Mouse (Mus musculus): ENCODE data around the gene Psmd3. TPM values are rescaled to one million over a fixed set of nuclear protein-coding genes. Genes with fewer than 3 reads are reported as not detected.
"Not testable (repeated sequence)": the region's sequence is repeated elsewhere in the genome, so short reads cannot be mapped to it uniquely, and the experiment has no call there.

Psmd3 gene
- polyA plus RNA-seq, 1 experiment from 2014 or later = 141 TPM

DNA sequence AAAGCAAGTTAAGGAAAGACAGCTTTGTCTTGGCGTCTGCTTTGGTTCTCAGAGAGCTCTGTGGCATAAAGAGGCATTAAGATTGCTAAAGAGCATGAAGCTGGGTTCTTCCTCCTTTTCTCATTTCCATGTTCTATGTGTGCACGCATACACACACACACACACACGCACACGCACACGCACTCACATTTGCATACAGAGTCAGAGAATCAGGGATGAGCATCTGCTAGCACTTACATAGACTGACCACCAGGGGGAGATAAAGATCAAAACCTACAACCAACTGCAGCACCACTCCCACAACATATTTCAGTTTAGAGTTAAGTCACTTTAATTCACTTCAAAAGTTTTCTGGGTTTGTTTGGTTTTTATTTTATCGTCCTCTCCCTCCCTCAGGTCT is 21.8 kb upstream of the Psmd3 start:
- H3K4me2 ChIP-seq (ENCODE audit: low read depth, low read length) = no peak overlapping the region
- H3K27ac ChIP-seq (replicated peaks; ENCODE audit: low read depth, low read length) = no peak overlapping the region
- no peaks in the 10 kb centered on the region for H3K9me3 ChIP-seq (replicated peaks; ENCODE audit: control insufficient read depth, low read length)
- ATAC-seq (replicated peaks; ENCODE audit: insufficient number of reproducible peaks, low FRiP score, low TSS enrichment, low read depth) = no peak
- no peak overlapping the region for H3K9ac ChIP-seq (replicated peaks; ENCODE audit: low read length)
- no peak overlapping the region for H3K4me3 ChIP-seq (ENCODE audit: low read depth, low read length)
- no peaks in the 10 kb centered on the region for H3K27me3 ChIP-seq (ENCODE audit: control insufficient read depth, insufficient read depth, low read length)
- WGBS = 13% methylated on average over 6 of the region's 6 CpGs
- H3K36me3 ChIP-seq (replicated peaks; ENCODE audit: control insufficient read depth, insufficient read depth, low read depth, low read length) = no peaks in the 10 kb centered on the region
- H3K4me1 ChIP-seq (ENCODE audit: control insufficient read depth, insufficient read depth, low read length) = no peaks in the 10 kb centered on the region
- DNase-seq (ENCODE audit: low spot score) = peak; percentile 75

DNA sequence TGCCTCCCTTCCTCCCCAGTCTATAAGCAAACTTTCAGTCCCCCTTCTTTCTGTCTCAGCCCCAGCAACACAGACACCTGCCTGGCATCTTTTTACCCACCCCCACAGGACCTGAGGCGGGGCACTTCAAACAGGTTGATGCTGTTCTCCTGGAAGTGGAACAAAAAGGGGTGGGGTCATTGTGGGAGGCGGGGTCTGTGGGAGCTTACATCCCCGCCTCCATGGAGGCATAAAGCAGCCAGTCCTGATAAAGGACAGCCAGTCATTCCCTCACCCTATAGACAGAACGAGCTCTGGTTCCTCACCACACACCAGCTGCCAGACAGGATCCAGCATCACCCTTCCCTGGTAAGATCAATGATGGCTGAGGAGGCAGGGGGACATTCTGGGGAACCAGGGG is 18.3 kb upstream of the Psmd3 start, which contains the start of gene Gsdma:
TSS of gene Gsdma (plus strand) at position 261 of the 400 bp plus-strand sequence.
- Histone ChIP-seq H3K9ac (replicated peaks; ENCODE audit: low read length) (no peak within 1 kb of the TSS), H3K27ac (replicated peaks; ENCODE audit: low read depth, low read length) (no peak within 1 kb of the TSS), H3K27me3 (ENCODE audit: control insufficient read depth, insufficient read depth, low read length) (no peaks in the 10 kb centered on the region), H3K4me2 (ENCODE audit: low read depth, low read length) (no peak within 1 kb of the TSS), H3K9me3 (replicated peaks; ENCODE audit: control insufficient read depth, low read length) (no peaks in the 10 kb centered on the region), H3K4me3 (ENCODE audit: low read depth, low read length) (no peak within 1 kb of the TSS), H3K4me1 (ENCODE audit: control insufficient read depth, insufficient read depth, low read length) (no peaks in the 10 kb centered on the region), H3K36me3 (replicated peaks; ENCODE audit: control insufficient read depth, insufficient read depth, low read depth, low read length) (no peaks in the 10 kb centered on the region)
- DNase-seq (ENCODE audit: low spot score) (no peak), ATAC-seq (replicated peaks; ENCODE audit: insufficient number of reproducible peaks, low FRiP score, low TSS enrichment, low read depth) (no peak)
- WGBS = 27% methylated on average over 4 of the region's 4 CpGs

DNA sequence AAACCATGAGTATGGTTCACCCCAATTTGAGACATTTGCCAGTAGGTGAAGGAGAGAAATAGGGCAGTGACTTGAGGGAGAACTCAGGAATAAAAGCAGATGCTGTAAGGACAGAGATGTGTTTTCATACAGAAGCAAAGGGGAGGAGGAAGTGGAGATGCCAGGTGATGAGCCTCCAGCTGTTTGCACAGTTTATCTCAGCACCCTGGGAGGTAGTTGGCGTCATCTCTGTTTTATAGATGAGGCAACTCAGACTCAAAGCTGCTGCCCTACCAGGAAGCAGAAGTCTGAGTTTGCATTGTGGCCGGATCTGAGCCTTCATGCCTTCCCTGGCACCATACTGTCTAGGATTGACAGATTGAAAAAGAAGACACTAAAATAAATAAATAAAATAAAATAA is 13.4 kb upstream of the Psmd3 start:
- Histone ChIP-seq H3K9ac (replicated peaks; ENCODE audit: low read length) (no peak overlapping the region), H3K9me3 (replicated peaks; ENCODE audit: control insufficient read depth, low read length) (no peaks in the 10 kb centered on the region), H3K27ac (replicated peaks; ENCODE audit: low read depth, low read length) (no peak overlapping the region), H3K4me2 (ENCODE audit: low read depth, low read length) (no peak overlapping the region), H3K27me3 (ENCODE audit: control insufficient read depth, insufficient read depth, low read length) (no peaks in the 10 kb centered on the region), H3K36me3 (replicated peaks; ENCODE audit: control insufficient read depth, insufficient read depth, low read depth, low read length) (no peaks in the 10 kb centered on the region), H3K4me3 (ENCODE audit: low read depth, low read length) (no peak overlapping the region), H3K4me1 (ENCODE audit: control insufficient read depth, insufficient read depth, low read length) (no peaks in the 10 kb centered on the region)
- ATAC-seq (replicated peaks; ENCODE audit: insufficient number of reproducible peaks, low FRiP score, low TSS enrichment, low read depth) = no peak
- WGBS = 77% methylated on average over 2 of the region's 2 CpGs
- no peak for DNase-seq (ENCODE audit: low spot score)

DNA sequence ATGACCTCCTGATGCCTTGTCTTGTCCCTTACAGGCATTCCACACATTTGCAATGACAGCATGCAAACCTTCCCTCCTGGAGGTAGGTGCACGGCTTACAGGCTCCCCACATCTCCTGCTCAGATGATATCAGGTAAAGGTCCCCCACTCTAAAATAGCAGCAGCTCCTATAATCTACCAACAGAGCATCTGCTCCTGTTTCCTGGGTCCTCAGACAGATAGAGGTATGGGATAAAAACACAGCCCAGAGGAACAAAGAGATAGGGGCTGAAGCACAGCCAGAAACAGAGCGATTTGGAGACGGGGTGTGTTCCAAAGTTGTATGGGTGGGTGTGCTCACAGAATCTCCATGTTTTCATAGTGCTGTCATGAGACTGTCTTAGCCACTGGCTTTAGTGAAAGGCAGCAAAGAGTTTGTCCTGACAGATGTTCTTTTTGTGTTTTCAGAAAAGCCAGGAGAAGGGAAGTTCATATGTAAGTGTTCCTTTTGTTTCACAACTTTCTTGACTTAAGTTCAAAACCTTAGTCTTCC is 11.0 kb upstream of the Psmd3 start:
- Histone ChIP-seq H3K4me3 (ENCODE audit: low read depth, low read length) (no peak overlapping the region), H3K27me3 (ENCODE audit: control insufficient read depth, insufficient read depth, low read length) (no peaks in the 10 kb centered on the region), H3K36me3 (replicated peaks; ENCODE audit: control insufficient read depth, insufficient read depth, low read depth, low read length) (no peaks in the 10 kb centered on the region), H3K4me1 (ENCODE audit: control insufficient read depth, insufficient read depth, low read length) (no peaks in the 10 kb centered on the region), H3K9me3 (replicated peaks; ENCODE audit: control insufficient read depth, low read length) (no peaks in the 10 kb centered on the region), H3K9ac (replicated peaks; ENCODE audit: low read length) (no peak overlapping the region), H3K27ac (replicated peaks; ENCODE audit: low read depth, low read length) (no peak overlapping the region), H3K4me2 (ENCODE audit: low read depth, low read length) (no peak overlapping the region)
- DNase-seq (ENCODE audit: low spot score) (no peak), ATAC-seq (replicated peaks; ENCODE audit: insufficient number of reproducible peaks, low FRiP score, low TSS enrichment, low read depth) (no peak)
- WGBS = 77% methylated on average over 3 of the region's 3 CpGs

DNA sequence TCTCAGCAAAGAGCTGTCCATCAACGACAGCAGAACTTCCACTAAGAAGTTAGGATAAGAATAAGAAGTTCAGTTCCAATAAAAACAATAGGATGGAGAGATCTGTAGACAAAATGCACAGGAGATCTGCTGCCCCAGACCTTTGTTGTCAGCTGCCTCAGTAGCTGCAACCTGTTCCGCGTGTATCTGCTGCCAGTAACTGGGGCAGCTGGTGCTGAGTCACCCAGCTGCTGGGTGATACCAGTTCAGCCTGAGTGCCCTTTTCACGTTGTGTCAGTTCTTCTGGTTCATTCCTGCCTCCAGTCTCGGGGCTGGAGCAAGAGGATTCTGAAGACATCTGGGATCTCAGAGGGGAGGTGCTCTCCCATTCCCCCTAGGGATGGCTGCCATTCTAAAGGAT is 10.5 kb upstream of the Psmd3 start:
- Histone ChIP-seq H3K36me3 (replicated peaks; ENCODE audit: control insufficient read depth, insufficient read depth, low read depth, low read length) (no peaks in the 10 kb centered on the region), H3K9me3 (replicated peaks; ENCODE audit: control insufficient read depth, low read length) (no peaks in the 10 kb centered on the region), H3K4me3 (ENCODE audit: low read depth, low read length) (no peak overlapping the region), H3K4me2 (ENCODE audit: low read depth, low read length) (no peak overlapping the region), H3K9ac (replicated peaks; ENCODE audit: low read length) (no peak overlapping the region), H3K4me1 (ENCODE audit: control insufficient read depth, insufficient read depth, low read length) (no peaks in the 10 kb centered on the region), H3K27me3 (ENCODE audit: control insufficient read depth, insufficient read depth, low read length) (no peaks in the 10 kb centered on the region), H3K27ac (replicated peaks; ENCODE audit: low read depth, low read length) (no peak overlapping the region)
- DNase-seq (ENCODE audit: low spot score) (no peak), ATAC-seq (replicated peaks; ENCODE audit: insufficient number of reproducible peaks, low FRiP score, low TSS enrichment, low read depth) (no peak)
- WGBS = 61% methylated on average over 5 of the region's 5 CpGs

DNA sequence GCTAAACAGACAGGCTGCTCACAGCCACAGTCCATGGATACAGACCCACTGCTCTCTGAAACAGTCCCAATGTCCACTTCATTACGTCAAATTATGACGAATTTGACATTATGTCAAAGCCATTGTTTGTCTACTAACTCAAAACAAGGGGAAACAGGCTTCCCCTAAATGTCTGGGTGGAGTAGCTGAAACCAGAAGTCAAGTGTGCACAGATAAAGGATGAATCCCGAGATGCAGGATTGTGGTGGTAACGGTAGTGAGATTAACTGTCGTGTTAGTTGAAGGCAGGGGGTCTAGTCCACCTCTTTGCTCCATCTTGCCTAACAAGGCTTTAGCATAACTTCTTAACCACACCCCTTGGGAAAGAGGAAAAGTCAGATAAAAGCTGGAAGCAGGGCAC is 9.9 kb upstream of the Psmd3 start:
- no peak overlapping the region for H3K4me2 ChIP-seq (ENCODE audit: low read depth, low read length)
- DNase-seq (ENCODE audit: low spot score) = no peak

DNA sequence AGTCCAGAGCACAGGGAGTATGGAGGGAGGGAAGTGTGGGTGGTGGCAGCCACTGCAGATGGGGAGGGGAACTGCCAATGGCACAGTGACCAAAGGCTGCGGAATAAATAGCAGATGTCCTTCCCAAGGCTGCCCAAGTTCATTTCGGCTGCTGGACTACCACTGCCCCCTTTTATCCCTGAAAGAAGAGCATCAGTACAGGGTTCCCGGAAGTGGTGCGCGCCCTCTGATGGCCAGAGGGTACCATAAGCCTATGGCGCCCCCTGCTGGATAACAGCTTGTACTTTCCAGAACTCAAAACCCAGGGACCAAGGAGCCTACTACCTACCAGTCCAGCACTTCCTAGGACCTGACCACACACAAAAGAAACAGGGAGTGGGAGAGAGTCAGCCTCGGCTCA is 9.2 kb upstream of the Psmd3 start:
- H3K36me3 ChIP-seq (replicated peaks; ENCODE audit: control insufficient read depth, insufficient read depth, low read depth, low read length); H3K27ac ChIP-seq (replicated peaks; ENCODE audit: low read depth, low read length); ATAC-seq (replicated peaks; ENCODE audit: insufficient number of reproducible peaks, low FRiP score, low TSS enrichment, low read depth); H3K9ac ChIP-seq (replicated peaks; ENCODE audit: low read length); H3K4me1 ChIP-seq (ENCODE audit: control insufficient read depth, insufficient read depth, low read length); H3K4me2 ChIP-seq (ENCODE audit: low read depth, low read length); H3K9me3 ChIP-seq (replicated peaks; ENCODE audit: control insufficient read depth, low read length); H3K4me3 ChIP-seq (ENCODE audit: low read depth, low read length); H3K27me3 ChIP-seq (ENCODE audit: control insufficient read depth, insufficient read depth, low read length): not testable (repeated sequence)
- WGBS = 4% methylated on average over 6 of the region's 7 CpGs
- peak; percentile 69 for DNase-seq (ENCODE audit: low spot score)

More for the DNA sequence above, 9.9 kb upstream of the Psmd3 start:
- Histone ChIP-seq H3K9me3 (replicated peaks; ENCODE audit: control insufficient read depth, low read length) (no peaks in the 10 kb centered on the region), H3K27me3 (ENCODE audit: control insufficient read depth, insufficient read depth, low read length) (no peaks in the 10 kb centered on the region), H3K9ac (replicated peaks; ENCODE audit: low read length) (no peak overlapping the region), H3K27ac (replicated peaks; ENCODE audit: low read depth, low read length) (no peak overlapping the region), H3K4me3 (ENCODE audit: low read depth, low read length) (no peak overlapping the region), H3K4me1 (ENCODE audit: control insufficient read depth, insufficient read depth, low read length) (no peaks in the 10 kb centered on the region), H3K36me3 (replicated peaks; ENCODE audit: control insufficient read depth, insufficient read depth, low read depth, low read length) (no peaks in the 10 kb centered on the region)
- WGBS = 88% methylated on average over 5 of the region's 5 CpGs
- ATAC-seq (replicated peaks; ENCODE audit: insufficient number of reproducible peaks, low FRiP score, low TSS enrichment, low read depth) = no peak

DNA sequence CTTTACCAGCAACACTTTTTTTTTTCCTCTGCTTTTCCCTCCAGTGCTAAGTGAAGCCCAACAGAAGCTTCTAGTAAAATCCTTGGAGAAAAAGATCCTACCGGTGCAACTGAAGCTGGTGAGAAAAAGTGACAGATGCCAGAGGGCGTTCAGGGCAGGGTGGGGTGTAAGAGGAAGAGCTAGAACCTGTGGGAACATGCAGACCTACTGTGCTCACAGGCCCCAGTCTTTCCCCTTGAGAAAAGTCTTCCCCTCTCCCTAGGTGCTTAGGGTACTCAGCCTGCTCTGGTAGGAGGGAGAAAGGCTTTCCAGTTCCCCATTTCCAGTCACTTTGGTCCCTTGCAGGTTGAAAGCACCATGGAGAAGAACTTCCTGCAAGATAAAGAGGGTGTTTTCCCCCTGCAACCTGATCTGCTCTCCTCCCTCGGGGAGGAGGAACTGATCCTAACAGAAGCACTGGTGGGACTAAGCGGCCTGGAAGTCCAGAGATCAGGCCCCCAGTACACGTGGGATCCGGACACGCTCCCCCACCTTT is 6.5 kb upstream of the Psmd3 start:
- H3K4me3 ChIP-seq (ENCODE audit: low read depth, low read length) = no peak overlapping the region
- WGBS = 30% methylated on average over 7 of the region's 7 CpGs
- ATAC-seq (replicated peaks; ENCODE audit: insufficient number of reproducible peaks, low FRiP score, low TSS enrichment, low read depth) (no peak), DNase-seq (ENCODE audit: low spot score) (no peak)
- H3K4me1 ChIP-seq (ENCODE audit: control insufficient read depth, insufficient read depth, low read length) = no peaks in the 10 kb centered on the region
- H3K27me3 ChIP-seq (ENCODE audit: control insufficient read depth, insufficient read depth, low read length) = no peaks in the 10 kb centered on the region
- H3K9ac ChIP-seq (replicated peaks; ENCODE audit: low read length) = no peak overlapping the region
- H3K9me3 ChIP-seq (replicated peaks; ENCODE audit: control insufficient read depth, low read length) = no peaks in the 10 kb centered on the region
- no peak overlapping the region for H3K27ac ChIP-seq (replicated peaks; ENCODE audit: low read depth, low read length)
- H3K4me2 ChIP-seq (ENCODE audit: low read depth, low read length) = no peak overlapping the region
- no peaks in the 10 kb centered on the region for H3K36me3 ChIP-seq (replicated peaks; ENCODE audit: control insufficient read depth, insufficient read depth, low read depth, low read length)
